Mouse (Mus musculus) gastrocnemius, adult 8-10 months (tissue): ENCODE measurements around the gene Atp2c1. TPM values are rescaled to one million over a fixed set of nuclear protein-coding genes. Genes with fewer than 3 reads are reported as not detected.

Source experiments
- DNase-seq, 2 experiments: peaks; one replicate each; pipeline ENCODE4 v3.0.0; 2022; ENCODE audit warnings: low spot score in 2 of 2
- total RNA-seq, 4 experiments: library from RNA; stranded (reverse); gene quantifications; 2 replicates each; pipeline ENCODE4 v1.2.4; 2022

Gene Atp2c1
- total RNA-seq, 4 experiments from 2014 or later, result 35.6 to 44.4 (median 42.8) TPM

- DNase-seq, result no peak
Observed at GRCm38 (mm10) chr9:105368605-105369004, 158.5 kb downstream of the Atp2c1 start.

GRCm38 (mm10) chr9:105366199-105366598 is 160.9 kb downstream of the Atp2c1 start:
- DNase-seq, result no peak

DNA sequence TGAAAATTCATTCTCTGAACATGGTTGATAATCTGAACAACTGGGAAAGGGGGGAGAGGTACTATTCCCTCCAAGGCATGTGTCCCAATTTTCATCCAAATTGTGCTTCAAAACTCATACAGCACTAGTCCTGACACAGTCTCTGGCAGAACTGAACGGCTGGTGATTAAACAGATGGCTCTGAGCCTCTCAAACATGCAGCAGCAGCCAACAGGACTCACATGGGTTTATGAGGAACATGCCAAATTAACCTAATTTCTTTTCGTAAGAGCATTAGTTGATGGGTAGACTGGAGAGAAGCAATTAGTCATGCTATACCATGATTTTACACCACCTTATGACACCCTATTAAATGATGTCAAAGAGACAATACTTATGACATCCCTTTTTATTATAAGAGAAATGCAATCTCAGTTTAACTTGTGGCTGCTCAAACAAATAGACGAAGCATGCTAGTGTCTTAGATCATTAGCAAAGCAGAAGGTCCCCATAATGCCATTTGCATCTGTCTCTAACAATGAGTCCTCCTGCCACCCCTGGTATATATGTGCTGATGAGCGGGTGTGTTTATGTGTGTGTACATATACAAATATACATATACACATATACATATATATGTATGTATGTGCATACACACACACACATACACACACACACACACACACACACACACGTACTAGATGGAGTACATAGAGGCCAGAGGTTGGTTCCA is 163.4 kb downstream of the Atp2c1 start:
- no peak for DNase-seq

DNA sequence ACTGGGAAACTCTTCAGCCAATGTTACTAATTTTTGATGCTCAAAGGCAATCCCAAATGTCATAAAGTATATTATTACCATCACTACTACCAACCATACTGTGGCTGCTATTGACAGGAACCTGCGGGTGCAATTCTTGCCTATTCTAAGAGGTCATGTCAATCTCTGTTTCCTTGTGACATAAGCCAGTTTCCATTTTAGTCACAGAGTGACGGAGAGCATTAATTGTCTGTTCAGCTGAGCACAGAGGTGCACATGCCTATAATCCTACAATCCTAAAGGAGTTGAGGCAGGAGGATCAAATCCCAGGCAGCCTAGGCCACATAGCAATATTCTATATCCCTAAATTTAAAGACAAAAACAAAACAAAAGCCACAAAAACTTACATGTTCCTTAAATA is 164.9 kb downstream of the Atp2c1 start:
- DNase-seq, result no peak

Other genes starting within 250 kb of the Atp2c1 start
- gene Aste1, start 131.9 kb downstream of the Atp2c1 start, total RNA-seq, result 1 to 10 TPM; 1.4 to 3.1 (median 2.2) TPM
- not detected for gene Nek11, start 131.8 kb downstream of the Atp2c1 start, total RNA-seq
- gene Pik3r4, start 115.7 kb upstream of the Atp2c1 start, total RNA-seq, result 10 to 100 TPM; 10.2 to 12.6 (median 11.1) TPM